Mouse (Mus musculus) hindbrain, embryonic 14.5 days (tissue): ENCODE data around the gene Capn2. TPM values are rescaled to one million over a fixed set of nuclear protein-coding genes. Genes with fewer than 3 reads are reported as not detected.

Source experiments
- ATAC-seq: fragments of 200-750 bp; cut with Nextera tagmentation; 2 replicates; pipeline ENCODE4 v1.8.0; 2017; ENCODE audit warnings: moderate number of reproducible peaks, mild to moderate bottlenecking, moderate TSS enrichment, moderate library complexity; ENCODE audit not compliant: low FRiP score
- DNase-seq: peaks from one replicate; pipeline ENCODE4 v3.0.0-alpha.2; 2015; ENCODE audit warnings: low spot score
- H3K27ac ChIP-seq: fragments of 300-500 bp; sonication (generic); 2 replicates; pipeline ENCODE4 v1.5.1; 2014; ENCODE audit warnings: mild to moderate bottlenecking, moderate library complexity
- H3K27me3 ChIP-seq: fragments of 300-500 bp; sonication (generic); 2 replicates; pipeline ENCODE4 v1.6.1; 2014; ENCODE audit warnings: mild to moderate bottlenecking, low read length, mixed read lengths; ENCODE audit not compliant: control insufficient read depth, insufficient read depth
- H3K36me3 ChIP-seq: fragments of 300-500 bp; sonication (generic); replicated peaks from 2 replicates; pipeline ENCODE4 v1.6.1; 2014; ENCODE audit not compliant: control insufficient read depth, insufficient read depth
- H3K4me1 ChIP-seq: fragments of 300-500 bp; sonication (generic); replicated peaks from 2 replicates; pipeline ENCODE4 v1.6.1; 2014; ENCODE audit warnings: antibody characterized with exemption, low read length, mixed read lengths; ENCODE audit not compliant: control insufficient read depth, insufficient read depth
- H3K4me2 ChIP-seq: fragments of 300-500 bp; sonication (generic); replicated peaks from 2 replicates; pipeline ENCODE4 v1.6.1; 2014; ENCODE audit warnings: mild to moderate bottlenecking, moderate library complexity
- H3K4me3 ChIP-seq: fragments of 300-500 bp; sonication (generic); replicated peaks from 2 replicates; pipeline ENCODE4 v1.5.1; 2014; ENCODE audit warnings: mild to moderate bottlenecking, low read length
- H3K9ac ChIP-seq: fragments of 300-500 bp; sonication (generic); 2 replicates; pipeline ENCODE4 v1.6.1; 2014
- H3K9me3 ChIP-seq: fragments of 300-500 bp; sonication (generic); 2 replicates; pipeline ENCODE4 v1.6.1; 2016; ENCODE audit warnings: low read length; ENCODE audit not compliant: control insufficient read depth
- WGBS: fragments of 180-500 bp; shearing (Covaris S2); extraction: QIAGEN DNeasy Blood & Tissue Kit; methylation state at CpG from one replicate; pipeline ENCODE4 v1.1.7; 2014; 5-methylcytosine and 5-hydroxymethylcytosine counted together
- polyA plus RNA-seq: library from polyadenylated mRNA; unstranded; fragments of >200 nt; fragmentation: Nextera tagmentation; extraction: Ambion mirVana; gene quantifications from 2 replicates; pipeline ENCODE4 v1.2.1, GENCODE M21; 2014

The Capn2 gene
- polyA plus RNA-seq, 1 experiment from 2014 or later: 81.0 TPM

DNA sequence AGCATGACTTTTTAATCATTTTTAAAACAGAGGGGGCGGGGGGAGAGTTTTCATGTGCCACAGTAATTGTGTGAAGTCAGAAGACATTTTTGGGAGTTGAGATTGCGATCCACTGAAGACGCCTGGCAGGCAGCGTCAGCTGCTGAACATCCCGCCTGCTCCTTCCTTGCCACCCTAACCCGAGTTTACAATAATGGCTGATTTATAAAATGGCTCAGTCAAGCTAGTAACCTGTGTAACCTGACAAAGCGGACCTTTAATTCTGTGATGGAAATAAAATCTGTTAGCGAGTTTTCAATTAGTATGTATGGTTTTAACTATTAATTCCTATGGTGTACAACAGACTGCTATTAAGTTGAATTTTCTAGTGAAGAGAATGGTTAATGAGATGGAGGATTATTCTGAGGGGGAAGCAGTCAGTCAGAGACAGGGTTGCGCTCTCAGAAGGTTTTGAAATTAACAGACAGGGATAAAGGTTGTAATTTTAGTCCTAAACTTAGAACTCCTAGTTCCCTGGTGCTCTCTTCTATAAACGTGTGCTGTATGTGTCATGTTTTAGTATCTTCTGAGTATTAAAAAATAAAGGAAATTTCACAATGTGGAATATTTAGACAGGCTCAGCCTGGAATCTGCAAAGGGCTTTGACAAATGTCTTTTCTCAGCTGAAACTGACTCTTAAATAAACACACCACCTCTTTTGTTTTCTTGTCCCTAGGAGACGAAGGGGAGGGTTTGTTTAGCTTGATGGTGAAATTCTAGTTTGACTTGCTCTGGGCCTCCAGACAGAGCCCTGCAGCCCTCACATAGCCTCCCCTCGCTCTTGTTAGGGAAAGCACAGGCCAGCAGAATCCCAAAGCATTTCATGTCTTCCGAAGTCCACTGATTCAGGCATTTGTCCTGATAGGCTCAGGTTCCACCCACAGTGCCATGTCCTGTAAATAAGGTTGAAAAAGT, 56.8 kb downstream of the Capn2 start:
- DNase-seq: no peak
- WGBS: 76% methylated on average over 13 of the region's 13 CpGs

DNA sequence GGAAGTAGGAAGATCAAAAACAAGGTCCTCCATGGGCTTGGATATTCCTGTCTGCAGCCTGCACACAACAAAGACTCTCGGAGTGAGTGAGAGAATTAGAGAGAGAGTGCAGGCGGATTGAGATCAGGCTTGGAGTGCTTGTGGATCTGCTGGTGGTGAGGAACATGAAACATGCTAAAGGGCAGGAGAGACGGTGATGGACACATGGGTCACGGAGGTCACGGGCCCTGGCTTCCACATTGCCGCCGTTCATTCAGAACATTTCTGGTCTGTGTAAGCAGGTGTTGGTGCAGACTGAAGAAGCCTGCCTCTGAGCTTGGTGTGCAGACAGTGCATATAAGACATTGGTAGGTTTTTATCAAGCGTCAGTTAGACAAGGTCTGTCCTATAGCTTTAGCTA, 58.0 kb downstream of the Capn2 start:
- Histone ChIP-seq H3K27me3 (no peaks in the 10 kb centered on the region), H3K9me3 (no peaks in the 10 kb centered on the region), H3K4me3 (no peak overlapping the region), H3K4me1 (no peaks in the 10 kb centered on the region; the same call in 1 of the 2 replicates), H3K9ac (no peak overlapping the region), H3K36me3 (peaks cover 47% of the 10 kb centered on the region), H3K4me2 (no peak overlapping the region), H3K27ac (peak overlapping the region; percentile 28; the same call in 1 of the 2 replicates)
- no peak for DNase-seq
- WGBS: 81% methylated on average over 8 of the region's 8 CpGs
- no peak for ATAC-seq

More for the DNA sequence above, 56.8 kb downstream of the Capn2 start:
- Histone ChIP-seq H3K36me3 (peaks cover 39% of the 10 kb centered on the region), H3K27me3 (no peaks in the 10 kb centered on the region), H3K4me2 (no peak overlapping the region), H3K4me3 (no peak overlapping the region), H3K4me1 (no peaks in the 10 kb centered on the region; the same call in 1 of the 2 replicates), H3K9ac (0 out of 2 replicates have a peak overlapping the region, but pooled peaks have one; percentile 10), H3K9me3 (no peaks in the 10 kb centered on the region), H3K27ac (peak overlapping the region; percentile 32; the same call in 1 of the 2 replicates)
- ATAC-seq: no peak

DNA sequence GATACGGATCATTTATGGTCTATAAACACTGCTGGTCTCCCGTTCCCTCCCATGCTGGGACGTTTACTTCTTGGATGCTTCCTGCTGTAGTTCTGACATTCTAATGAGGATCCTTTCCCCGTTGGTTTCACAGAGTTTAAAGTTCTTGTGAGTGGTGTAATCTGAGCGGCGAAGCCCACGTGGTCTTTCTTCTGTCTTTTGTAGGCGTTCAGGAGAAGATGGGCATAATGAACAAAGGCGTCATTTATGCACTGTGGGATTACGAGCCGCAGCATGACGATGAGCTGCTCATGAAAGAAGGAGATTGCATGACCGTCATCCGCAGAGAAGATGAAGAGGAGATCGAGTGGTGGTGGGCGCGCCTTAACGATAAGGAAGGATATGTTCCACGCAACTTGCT, 58.9 kb downstream of the Capn2 start:
- Histone ChIP-seq H3K4me1 (no peaks in the 10 kb centered on the region; the same call in 1 of the 2 replicates), H3K9ac (no peak overlapping the region), H3K4me3 (no peak overlapping the region), H3K4me2 (no peak overlapping the region), H3K27ac (no peak overlapping the region), H3K9me3 (no peaks in the 10 kb centered on the region), H3K27me3 (no peaks in the 10 kb centered on the region), H3K36me3 (peaks cover 56% of the 10 kb centered on the region)
- DNase-seq (no peak), ATAC-seq (no peak)
- WGBS: 77% methylated on average over 19 of the region's 19 CpGs

DNA sequence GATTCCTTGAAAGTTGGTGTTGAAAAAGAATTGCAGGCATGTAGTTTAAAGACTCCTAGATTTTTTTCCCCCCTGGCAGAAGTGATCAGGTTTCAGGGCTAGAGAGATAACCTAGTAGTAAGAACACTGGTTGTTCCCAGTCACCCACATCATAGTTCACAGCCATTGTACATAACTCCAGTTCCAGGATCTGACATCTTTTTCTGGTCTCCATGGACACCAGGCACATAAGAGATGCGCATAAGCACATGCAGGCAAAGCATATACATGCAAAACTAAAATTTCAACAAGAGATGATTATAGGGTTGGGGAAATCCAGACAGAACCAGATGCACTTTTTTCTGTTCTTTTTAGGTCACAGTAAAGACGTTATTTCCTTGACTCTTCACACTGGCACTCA, 62.3 kb downstream of the Capn2 start:
- WGBS: 96% methylated on average over 2 of the region's 2 CpGs
- no peak for ATAC-seq
- no peak overlapping the region for H3K4me2 ChIP-seq
- peaks cover 63% of the 10 kb centered on the region for H3K36me3 ChIP-seq
- H3K27ac ChIP-seq: no peak overlapping the region
- no peak overlapping the region for H3K4me3 ChIP-seq
- no peaks in the 10 kb centered on the region; the same call in 1 of the 2 replicates for H3K4me1 ChIP-seq
- DNase-seq: no peak
- H3K27me3 ChIP-seq: no peaks in the 10 kb centered on the region
- no peak overlapping the region for H3K9ac ChIP-seq
- H3K9me3 ChIP-seq: no peaks in the 10 kb centered on the region

DNA sequence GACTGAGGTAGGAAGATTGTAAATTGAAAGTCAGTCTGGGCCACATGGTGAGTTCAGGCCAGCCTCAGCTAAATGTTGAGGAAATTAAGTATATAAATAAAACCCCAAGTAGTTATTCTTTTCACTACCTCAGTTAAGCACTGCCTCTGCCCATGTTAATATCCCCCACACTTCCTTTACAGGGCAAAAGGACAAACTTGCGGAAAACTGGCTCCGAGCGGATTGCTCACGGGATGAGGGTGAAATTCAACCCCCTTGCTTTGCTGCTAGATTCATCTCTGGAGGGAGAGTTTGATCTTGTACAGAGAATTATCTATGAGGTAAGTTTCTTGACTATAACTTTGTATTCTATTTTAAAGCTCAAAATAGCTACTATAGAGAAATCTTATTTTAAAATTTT, 64.9 kb downstream of the Capn2 start:
- no peak overlapping the region for H3K4me2 ChIP-seq
- H3K4me1 ChIP-seq: no peaks in the 10 kb centered on the region
- no peak for DNase-seq
- no peak overlapping the region for H3K27ac ChIP-seq
- 95% methylated on average over 4 of the region's 4 CpGs for WGBS
- H3K9me3 ChIP-seq: no peaks in the 10 kb centered on the region
- H3K4me3 ChIP-seq: no peak overlapping the region
- ATAC-seq: no peak
- no peaks in the 10 kb centered on the region for H3K27me3 ChIP-seq
- H3K36me3 ChIP-seq: peaks cover 71% of the 10 kb centered on the region
- no peak overlapping the region for H3K9ac ChIP-seq

DNA sequence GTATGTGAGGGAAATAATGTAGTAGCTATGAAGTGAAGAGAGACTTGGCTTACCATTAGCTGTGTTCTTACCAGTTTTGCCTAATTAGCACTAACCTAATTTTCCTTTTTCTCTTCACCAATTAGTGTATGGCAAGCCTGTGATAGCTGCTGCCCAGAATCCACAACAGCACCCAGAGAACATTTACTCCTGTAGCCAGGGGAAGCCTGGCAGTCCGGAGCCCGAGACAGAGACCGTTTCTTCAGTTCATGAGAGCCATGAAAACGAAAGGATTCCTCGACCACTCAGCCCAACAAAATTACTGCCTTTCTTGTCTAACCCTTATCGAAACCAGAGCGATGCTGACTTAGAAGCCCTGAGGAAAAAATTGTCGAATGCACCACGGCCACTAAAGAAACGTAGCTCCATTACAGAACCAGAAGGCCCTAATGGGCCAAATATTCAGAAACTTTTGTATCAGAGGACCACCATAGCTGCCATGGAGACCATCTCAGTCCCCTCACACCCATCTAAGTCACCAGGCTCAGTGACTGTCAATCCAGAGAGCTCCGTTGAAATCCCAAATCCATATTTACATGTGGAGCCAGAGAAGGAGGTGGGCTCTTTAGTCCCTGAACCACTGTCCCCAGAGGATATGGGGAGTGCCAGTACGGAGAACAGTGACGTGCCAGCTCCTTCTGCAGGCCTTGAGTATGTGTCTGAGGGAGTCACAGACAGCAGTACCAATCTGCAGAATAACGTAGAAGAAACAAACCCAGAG, 69.0 kb downstream of the Capn2 start:
- DNase-seq (no peak), ATAC-seq (no peak)
- Histone ChIP-seq H3K4me2 (no peak overlapping the region), H3K27ac (no peak overlapping the region), H3K9ac (no peak overlapping the region), H3K36me3 (peaks cover 77% of the 10 kb centered on the region), H3K4me1 (no peaks in the 10 kb centered on the region), H3K9me3 (no peaks in the 10 kb centered on the region), H3K4me3 (no peak overlapping the region), H3K27me3 (no peaks in the 10 kb centered on the region)
- WGBS: 95% methylated on average over 14 of the region's 14 CpGs

DNA sequence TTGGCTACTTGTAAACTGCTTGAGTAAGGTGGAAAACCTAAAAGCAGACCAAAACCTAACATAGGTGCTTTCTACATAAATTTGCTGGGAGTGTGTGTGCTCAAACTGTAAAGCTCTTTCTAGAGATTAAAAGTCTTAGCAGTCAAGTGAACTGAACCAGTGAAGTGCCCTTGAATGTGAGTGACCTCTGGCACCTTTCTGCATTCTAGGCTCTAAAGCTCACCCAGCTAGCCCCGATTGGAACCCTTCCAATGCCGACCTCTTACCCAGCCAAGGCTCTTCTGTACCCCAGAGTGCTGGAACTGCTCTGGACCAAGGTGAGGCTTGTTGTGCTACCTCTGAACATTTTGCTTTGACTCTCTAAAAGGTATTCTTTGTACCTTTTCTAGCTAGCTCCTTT, 73.3 kb downstream of the Capn2 start:
- peaks cover 85% of the 10 kb centered on the region for H3K36me3 ChIP-seq
- H3K4me1 ChIP-seq: no peaks in the 10 kb centered on the region
- no peaks in the 10 kb centered on the region for H3K9me3 ChIP-seq
- H3K9ac ChIP-seq: no peak overlapping the region
- H3K4me2 ChIP-seq: no peak overlapping the region
- WGBS: 77% methylated on average over 2 of the region's 2 CpGs
- no peak overlapping the region for H3K27ac ChIP-seq
- H3K27me3 ChIP-seq: no peaks in the 10 kb centered on the region
- no peak for ATAC-seq
- no peak for DNase-seq
- no peak overlapping the region for H3K4me3 ChIP-seq

DNA sequence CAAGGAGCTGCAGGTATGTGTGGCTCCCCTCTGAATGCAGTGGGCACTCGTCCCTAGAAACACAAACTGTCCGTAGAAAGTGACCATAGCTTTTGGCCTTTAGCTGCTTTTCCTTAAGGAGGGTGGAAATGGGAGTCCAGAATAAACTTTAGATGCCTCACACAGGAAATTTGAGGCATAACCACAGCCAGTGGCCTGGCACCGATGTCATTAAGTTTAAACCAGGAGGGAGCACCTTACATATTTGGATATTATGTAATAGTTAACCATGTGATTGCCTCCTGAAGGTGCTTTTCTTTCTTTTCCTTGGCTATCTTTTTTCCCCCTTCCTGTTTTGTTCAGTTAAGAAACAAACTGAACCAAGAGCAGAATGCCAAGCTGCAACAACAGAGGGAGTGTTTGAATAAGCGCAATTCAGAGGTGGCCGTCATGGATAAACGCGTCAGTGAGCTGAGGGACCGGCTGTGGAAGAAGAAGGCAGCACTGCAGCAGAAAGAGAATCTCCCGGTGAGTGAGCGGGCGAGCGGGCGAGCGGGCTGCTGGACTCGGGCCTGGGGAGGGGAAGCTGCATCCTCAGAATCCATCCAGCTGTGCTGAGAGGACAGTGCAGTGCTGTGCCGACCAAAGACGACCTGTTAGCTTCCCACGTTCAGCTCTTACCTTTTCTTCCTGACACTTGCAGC, 75.5 kb downstream of the Capn2 start:
- H3K4me2 ChIP-seq: no peak overlapping the region
- WGBS: 88% methylated on average over 18 of the region's 18 CpGs
- peaks cover 80% of the 10 kb centered on the region for H3K36me3 ChIP-seq
- no peak overlapping the region for H3K27ac ChIP-seq
- no peak for ATAC-seq
- H3K9me3 ChIP-seq: no peaks in the 10 kb centered on the region
- H3K4me3 ChIP-seq: no peak overlapping the region
- DNase-seq: no peak
- H3K4me1 ChIP-seq: no peaks in the 10 kb centered on the region
- H3K9ac ChIP-seq: no peak overlapping the region
- H3K27me3 ChIP-seq: no peaks in the 10 kb centered on the region
